Mouse (Mus musculus) midbrain, embryonic 11.5 days (tissue): ENCODE measurements around the gene B4galnt3. TPM values are rescaled to one million over a fixed set of nuclear protein-coding genes. Genes with fewer than 3 reads are reported as not detected.
"Not testable (repeated sequence)": the region's sequence is repeated elsewhere in the genome, so short reads cannot be mapped to it uniquely, and the experiment has no call there.

Source experiments
- ATAC-seq: fragments of 200-750 bp; cut with Nextera tagmentation; 2 replicates; pipeline ENCODE4 v1.8.0; 2017; ENCODE audit warnings: moderate TSS enrichment, moderate library complexity; ENCODE audit not compliant: low FRiP score
- DNase-seq: peaks from one replicate; pipeline ENCODE4 v3.0.0; 2015; ENCODE audit warnings: low spot score; ENCODE audit errors: missing footprints
- H3K27ac ChIP-seq: fragments of 300-500 bp; sonication (generic); 2 replicates; pipeline ENCODE4 v1.5.1; 2014; ENCODE audit warnings: low read depth, low read length
- H3K27me3 ChIP-seq: fragments of 300-500 bp; sonication (generic); 2 replicates; pipeline ENCODE4 v1.6.1; 2014; ENCODE audit warnings: mild to moderate bottlenecking, low read length, moderate library complexity, mixed read lengths; ENCODE audit not compliant: control insufficient read depth, insufficient read depth
- H3K36me3 ChIP-seq: fragments of 300-500 bp; sonication (generic); 2 replicates; pipeline ENCODE4 v1.6.1; 2014; ENCODE audit warnings: mild to moderate bottlenecking, low read length, moderate library complexity, mixed read lengths; ENCODE audit not compliant: control insufficient read depth, insufficient read depth
- H3K4me1 ChIP-seq: fragments of 300-500 bp; sonication (generic); 2 replicates; pipeline ENCODE4 v1.6.1; 2014; ENCODE audit warnings: low read length; ENCODE audit not compliant: control insufficient read depth, insufficient read depth
- H3K4me2 ChIP-seq: fragments of 300-500 bp; sonication (generic); 2 replicates; pipeline ENCODE4 v1.6.1; 2014; ENCODE audit warnings: mild to moderate bottlenecking, moderate library complexity
- H3K4me3 ChIP-seq: fragments of 300-500 bp; sonication (generic); 2 replicates; pipeline ENCODE4 v1.5.1; 2014; ENCODE audit warnings: low read depth, low read length
- H3K9ac ChIP-seq: fragments of 300-500 bp; sonication (generic); 2 replicates; pipeline ENCODE4 v1.6.1; 2014; ENCODE audit warnings: low read length
- H3K9me3 ChIP-seq: fragments of 300-500 bp; sonication (generic); 2 replicates; pipeline ENCODE4 v1.6.1; 2016; ENCODE audit warnings: low read length; ENCODE audit not compliant: control insufficient read depth
- WGBS: fragments of 180-500 bp; shearing (Covaris S2); extraction: QIAGEN DNeasy Blood & Tissue Kit; methylation state at CpG from one replicate; pipeline ENCODE4 v1.1.7; 2014; 5-methylcytosine and 5-hydroxymethylcytosine counted together
- polyA plus RNA-seq: library from polyadenylated mRNA; unstranded; fragments of >200 nt; fragmentation: Nextera tagmentation; extraction: Ambion mirVana; gene quantifications from 2 replicates; pipeline ENCODE4 v1.2.1, GENCODE M21; 2014

B4galnt3 gene
- polyA plus RNA-seq, 1 experiment from 2014 or later: 0.14 TPM

DNA sequence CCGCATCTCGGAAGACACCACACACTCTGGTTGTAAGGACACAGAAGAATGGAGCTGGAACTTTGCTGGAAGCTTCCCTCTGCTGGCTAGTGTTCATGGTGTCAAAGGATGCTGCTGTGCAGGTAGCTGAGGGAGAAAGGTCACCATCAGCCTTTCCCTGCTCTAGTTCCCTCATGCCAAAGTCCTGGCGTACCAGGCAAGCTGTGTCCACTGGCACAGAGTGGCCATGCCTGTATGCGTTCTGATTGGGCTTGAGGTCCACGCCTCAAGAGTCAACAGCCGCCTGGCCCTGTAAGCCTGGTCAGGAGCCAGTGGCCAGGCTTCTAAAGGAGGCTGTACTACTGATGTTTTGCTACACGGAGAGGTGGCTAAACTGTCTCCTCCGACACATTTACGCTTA lies 15.0 kb upstream of the B4galnt3 start:
- Histone ChIP-seq H3K4me1 (no peaks in the 10 kb centered on the region), H3K9me3 (no peaks in the 10 kb centered on the region), H3K4me2 (no peak overlapping the region), H3K9ac (no peak overlapping the region), H3K27me3 (no peaks in the 10 kb centered on the region), H3K27ac (no peak overlapping the region), H3K36me3 (no peaks in the 10 kb centered on the region), H3K4me3 (no peak overlapping the region)
- 74% methylated on average over 9 of the region's 9 CpGs for WGBS
- DNase-seq (peak; percentile 65), ATAC-seq (no peak)

DNA sequence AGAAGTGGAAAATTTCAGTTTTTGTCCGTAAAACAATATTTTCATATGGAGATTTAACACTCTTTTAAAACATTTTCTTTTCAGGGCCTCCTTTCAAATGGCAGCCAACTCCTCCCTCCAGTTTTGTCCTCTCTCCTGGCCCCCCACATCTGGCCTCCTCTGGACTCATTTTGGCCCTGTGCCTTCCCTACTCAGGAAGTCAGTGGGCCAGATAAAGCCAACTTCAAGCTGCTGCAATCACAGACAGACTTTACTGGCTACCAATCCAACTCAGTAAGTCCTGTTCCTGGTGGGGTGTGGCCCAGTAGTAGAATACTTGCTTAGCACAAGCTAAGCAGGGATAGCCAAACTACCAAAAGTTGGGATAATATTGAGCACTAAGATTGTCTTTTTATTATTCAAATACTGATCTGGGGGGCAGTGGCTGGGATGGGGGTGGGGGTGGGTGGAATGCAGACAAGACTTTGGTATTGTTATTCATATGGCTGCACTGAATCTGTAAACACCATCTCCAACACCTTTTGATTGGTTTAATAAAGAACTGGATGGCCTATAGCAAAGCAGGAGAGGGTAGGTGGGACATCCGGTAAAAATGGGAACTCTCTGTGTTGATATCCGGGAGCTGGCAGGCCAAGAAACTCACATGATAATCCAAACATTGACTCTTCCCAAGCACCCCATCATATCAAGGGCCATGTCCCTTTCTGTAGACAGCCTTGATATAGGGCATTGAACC lies 12.7 kb upstream of the B4galnt3 start:
- no peaks in the 10 kb centered on the region for H3K4me1 ChIP-seq
- H3K36me3 ChIP-seq: no peaks in the 10 kb centered on the region
- no peak for DNase-seq
- 92% methylated on average over 3 of the region's 3 CpGs for WGBS
- no peak overlapping the region for H3K4me3 ChIP-seq
- H3K4me2 ChIP-seq: no peak overlapping the region
- no peak overlapping the region for H3K9ac ChIP-seq
- H3K27me3 ChIP-seq: no peaks in the 10 kb centered on the region
- no peak overlapping the region for H3K27ac ChIP-seq
- ATAC-seq: no peak
- no peaks in the 10 kb centered on the region for H3K9me3 ChIP-seq

- Histone ChIP-seq H3K27me3 (no peaks in the 10 kb centered on the region), H3K27ac (no peak overlapping the region), H3K9ac (peak overlapping the region; percentile 11; the same call in 1 of the 2 replicates), H3K4me1 (no peaks in the 10 kb centered on the region), H3K9me3 (no peaks in the 10 kb centered on the region), H3K36me3 (no peaks in the 10 kb centered on the region), H3K4me3 (no peak overlapping the region), H3K4me2 (peak overlapping the region; percentile 27; the same call in 1 of the 2 replicates)
- DNase-seq (peak; percentile 90), ATAC-seq (no peak)
- 32% methylated on average over 16 of the region's 16 CpGs for WGBS
These were observed 8.5 kb upstream of the B4galnt3 start for GRCm38 (mm10) chr6:120302755-120303316.

GRCm38 (mm10) chr6:120301137-120301536 lies 6.8 kb upstream of the B4galnt3 start:
- H3K9ac ChIP-seq: no peak overlapping the region
- H3K9me3 ChIP-seq: no peaks in the 10 kb centered on the region
- H3K4me2 ChIP-seq: no peak overlapping the region
- WGBS: 32% methylated on average over 6 of the region's 6 CpGs
- no peaks in the 10 kb centered on the region for H3K36me3 ChIP-seq
- H3K4me1 ChIP-seq: no peaks in the 10 kb centered on the region
- peak; percentile 92 for DNase-seq
- H3K4me3 ChIP-seq: no peak overlapping the region
- ATAC-seq: no peak
- H3K27ac ChIP-seq: no peak overlapping the region
- H3K27me3 ChIP-seq: no peaks in the 10 kb centered on the region

- H3K4me2 ChIP-seq, H3K9ac ChIP-seq, H3K4me3 ChIP-seq, H3K36me3 ChIP-seq, H3K9me3 ChIP-seq, H3K4me1 ChIP-seq, ATAC-seq, H3K27ac ChIP-seq, DNase-seq: not testable (repeated sequence)
- H3K27me3 ChIP-seq: peaks cover 30% of the 10 kb centered on the region
- 88% methylated on average over 2 of the region's 2 CpGs for WGBS
These were observed 2.2 kb upstream of the B4galnt3 start for GRCm38 (mm10) chr6:120296589-120296988.

- Histone ChIP-seq H3K27ac (no peak overlapping the region), H3K4me3 (peak overlapping the region; percentile 65), H3K27me3 (peaks cover 30% of the 10 kb centered on the region), H3K9ac (peak overlapping the region; percentile 59), H3K9me3 (no peaks in the 10 kb centered on the region), H3K4me1 (peaks cover 4% of the 10 kb centered on the region), H3K36me3 (no peaks in the 10 kb centered on the region), H3K4me2 (peak overlapping the region; percentile 99)
- no peak for DNase-seq
- peak; percentile 67 for ATAC-seq
- WGBS: 2% methylated on average over 16 of the region's 16 CpGs
These were observed 400 bp upstream of the B4galnt3 start for GRCm38 (mm10) chr6:120294785-120295133.

- H3K27me3 ChIP-seq: peaks cover 30% of the 10 kb centered on the region
- H3K9ac ChIP-seq: no peak overlapping the region
- DNase-seq (peak; percentile 62), ATAC-seq (no peak)
- no peaks in the 10 kb centered on the region for H3K36me3 ChIP-seq
- no peak overlapping the region for H3K4me3 ChIP-seq
- H3K9me3 ChIP-seq: no peaks in the 10 kb centered on the region
- H3K4me1 ChIP-seq: peaks cover 4% of the 10 kb centered on the region
- H3K4me2 ChIP-seq: no peak overlapping the region
- WGBS: 81% methylated on average over 6 of the region's 7 CpGs
- no peak overlapping the region for H3K27ac ChIP-seq
These were observed 2.9 kb downstream of the B4galnt3 start for GRCm38 (mm10) chr6:120291396-120292009.

GRCm38 (mm10) chr6:120289430-120289829 lies 4.9 kb downstream of the B4galnt3 start:
- no peak overlapping the region for H3K4me2 ChIP-seq
- WGBS: 82% methylated on average over 4 of the region's 4 CpGs
- H3K9ac ChIP-seq: no peak overlapping the region
- H3K4me1 ChIP-seq: peaks cover 4% of the 10 kb centered on the region
- no peak overlapping the region for H3K4me3 ChIP-seq
- DNase-seq: peak; percentile 35
- H3K27ac ChIP-seq: no peak overlapping the region
- H3K36me3 ChIP-seq: no peaks in the 10 kb centered on the region
- no peak for ATAC-seq
- peaks cover 19% of the 10 kb centered on the region for H3K27me3 ChIP-seq
- H3K9me3 ChIP-seq: no peaks in the 10 kb centered on the region

DNA sequence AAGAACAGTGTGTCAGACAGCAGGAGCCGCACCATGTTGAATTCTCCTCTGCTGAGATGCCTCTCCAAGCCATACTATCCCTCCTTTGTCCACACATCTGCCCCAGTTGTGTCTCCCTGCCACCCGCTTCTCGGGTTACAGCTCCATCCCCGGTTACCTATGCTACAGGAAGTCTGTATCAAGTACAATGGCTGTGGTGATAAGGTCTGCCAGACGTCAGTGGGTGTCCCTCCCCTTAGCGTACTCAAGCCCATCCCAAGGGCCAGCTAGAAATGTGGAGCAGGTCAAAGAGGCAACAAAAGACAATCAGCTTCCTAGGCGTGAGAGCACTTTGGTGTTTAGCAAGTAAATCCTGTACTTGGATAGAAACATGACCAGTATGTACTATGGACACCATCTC lies 5.8 kb downstream of the B4galnt3 start:
- DNase-seq: peak; percentile 23
- no peak for ATAC-seq
- Histone ChIP-seq H3K4me1 (no peaks in the 10 kb centered on the region), H3K27me3 (peaks cover 10% of the 10 kb centered on the region), H3K9ac (no peak overlapping the region), H3K4me2 (no peak overlapping the region), H3K27ac (no peak overlapping the region), H3K4me3 (no peak overlapping the region), H3K36me3 (no peaks in the 10 kb centered on the region), H3K9me3 (no peaks in the 10 kb centered on the region)
- WGBS: 46% methylated on average over 7 of the region's 7 CpGs
